Mouse (Mus musculus) lung, postnatal 36 days (tissue): Measurements from ENCODE around the gene Gm34302.
A peak's percentile ranks its signal among the peaks of the same experiment; 100 is the strongest.
"Not testable (repeated sequence)": the region's sequence is repeated elsewhere in the genome, so short reads cannot be mapped to it uniquely, and the experiment has no call there.

ENCODE experiments used
- DNase-seq: peaks from one replicate; pipeline ENCODE4 v3.0.0; 2022; ENCODE audit warnings: mixed read lengths

Gm34302 gene

GRCm38 (mm10) chr3:63483726-63484125, at the start of gene Gm34302:
Gene Gm34302 (minus strand): TSS chr3:63483879.
- DNase-seq, result no peak

GRCm38 (mm10) chr3:63531847-63532246, 48.2 kb upstream of the Gm34302 start:
- DNase-seq, result no peak

GRCm38 (mm10) chr3:63517681-63518080, 34.0 kb upstream of the Gm34302 start:
- DNase-seq, result no peak

- DNase-seq, result not testable (repeated sequence)
These were observed 32.6 kb upstream of the Gm34302 start for GRCm38 (mm10) chr3:63516279-63516678.

GRCm38 (mm10) chr3:63511316-63511715, 27.6 kb upstream of the Gm34302 start:
- no peak for DNase-seq

GRCm38 (mm10) chr3:63509484-63509883, 25.8 kb upstream of the Gm34302 start:
- DNase-seq, result no peak

- no peak for DNase-seq
These were observed 25.2 kb upstream of the Gm34302 start for GRCm38 (mm10) chr3:63508924-63509323.

GRCm38 (mm10) chr3:63504433-63504832, 20.8 kb upstream of the Gm34302 start:
- no peak for DNase-seq

- DNase-seq, result no peak
These were observed 11.1 kb upstream of the Gm34302 start for GRCm38 (mm10) chr3:63494625-63495382.

- DNase-seq, result no peak
These were observed 9.9 kb upstream of the Gm34302 start for GRCm38 (mm10) chr3:63493563-63493962.

GRCm38 (mm10) chr3:63440426-63441125, 43.1 kb downstream of the Gm34302 start:
- peak; percentile 50 for DNase-seq

- DNase-seq, result peak; percentile 38
These were observed 43.9 kb downstream of the Gm34302 start for GRCm38 (mm10) chr3:63439738-63440137.

GRCm38 (mm10) chr3:63438898-63439297, 44.8 kb downstream of the Gm34302 start:
- no peak for DNase-seq
